ENCODE assay signal across 27 mouse cellular contexts in genomic region chr2:162740523-162740922, GRCm38 (mm10).
DNase-seq lines count a peak whose midpoint lies in the region; ATAC-seq and TF ChIP-seq lines count a peak whose summit lies in the region.
"Had no signal": no experiment of that assay in that cellular context is flagged by ENCODE, and none has a peak within 500 bp of the region (broad histone marks: within the 10 kb centered on the region; RNA-seq: fewer than 3 reads in every experiment).

No protein-coding gene starts in this region.

- ATAC-seq in forebrain, embryonic 11.5 days (replicated peaks; ENCODE audit: low FRiP score), result peak; percentile 93
- ATAC-seq in forebrain, postnatal 0 days, result no peak
- peak; percentile 82; the same call in 1 of the 2 replicates for ATAC-seq in forebrain, embryonic 12.5 days (ENCODE audit: low FRiP score)
- 0 out of 2 replicates have a peak, but pooled peaks have one; percentile 32 for ATAC-seq in forebrain, embryonic 15.5 days (replicated peaks)
- no peak for ATAC-seq in hindbrain, embryonic 16.5 days
- ATAC-seq: activated CD4-positive, CD25-positive, alpha-beta regulatory T cell, adult 4 months; CD4-positive, CD25-positive, alpha-beta regulatory T cell, adult 4 months had no signal

- H3K9ac ChIP-seq in forebrain, embryonic 11.5 days (ENCODE audit: low read length), result no peak overlapping the region
- H3K9ac ChIP-seq in forebrain, postnatal 0 days, result no peak overlapping the region
- no peak overlapping the region for H3K9ac ChIP-seq in forebrain, embryonic 12.5 days
- no peak overlapping the region for H3K9ac ChIP-seq in forebrain, embryonic 15.5 days (replicated peaks)
- H3K9ac ChIP-seq in hindbrain, embryonic 16.5 days (ENCODE audit: low read depth, low read length), result no peak overlapping the region
- H3K9ac ChIP-seq: embryonic facial prominence, embryonic 15.5 days; heart, embryonic 13.5 days; hindbrain, embryonic 14.5 days had no signal

- no peaks in the 10 kb centered on the region for H3K9me3 ChIP-seq in forebrain, embryonic 11.5 days (ENCODE audit: control insufficient read depth, low read length)
- no peaks in the 10 kb centered on the region for H3K9me3 ChIP-seq in forebrain, postnatal 0 days (ENCODE audit: low read length)
- no peaks in the 10 kb centered on the region for H3K9me3 ChIP-seq in forebrain, embryonic 12.5 days
- H3K9me3 ChIP-seq in forebrain, embryonic 15.5 days, result no peaks in the 10 kb centered on the region
- H3K9me3 ChIP-seq in hindbrain, embryonic 16.5 days (ENCODE audit: control insufficient read depth, low read length), result no peaks in the 10 kb centered on the region
- H3K9me3 ChIP-seq: embryonic facial prominence, embryonic 15.5 days; heart, embryonic 10.5 days; heart, embryonic 13.5 days had no signal

- H3K36me3 ChIP-seq in forebrain, embryonic 11.5 days (ENCODE audit: control insufficient read depth, insufficient read depth, low read length), result no peaks in the 10 kb centered on the region
- no peaks in the 10 kb centered on the region for H3K36me3 ChIP-seq in forebrain, postnatal 0 days (ENCODE audit: insufficient read depth)
- no peaks in the 10 kb centered on the region for H3K36me3 ChIP-seq in forebrain, embryonic 12.5 days (replicated peaks)
- H3K36me3 ChIP-seq in forebrain, embryonic 15.5 days, result no peaks in the 10 kb centered on the region
- H3K36me3 ChIP-seq in hindbrain, embryonic 16.5 days (ENCODE audit: control insufficient read depth, insufficient read depth, low read length), result no peaks in the 10 kb centered on the region
- no peaks in the 10 kb centered on the region for H3K36me3 ChIP-seq in kidney, adult 2 months (ENCODE audit: control insufficient read depth, insufficient read depth, low read length)
- H3K36me3 ChIP-seq: embryonic facial prominence, embryonic 15.5 days; heart, embryonic 10.5 days; heart, embryonic 13.5 days had no signal

- no peak for TF ChIP-seq POLR2A in cerebellum, adult 2 months (IDR thresholded peaks at IDR 0.05; ENCODE audit: borderline replicate concordance, insufficient read depth, low read length)
- no peak for TF ChIP-seq POLR2A in kidney, adult 2 months (IDR thresholded peaks at IDR 0.05; ENCODE audit: low read depth, low read length)

- H3K27me3 ChIP-seq in forebrain, embryonic 11.5 days (ENCODE audit: control insufficient read depth, insufficient read depth, low read length), result 0 out of 2 replicates have a peak, but pooled peaks cover 2% of the 10 kb centered on the region
- H3K27me3 ChIP-seq in forebrain, postnatal 0 days (ENCODE audit: insufficient read depth, low read length), result no peaks in the 10 kb centered on the region
- H3K27me3 ChIP-seq in forebrain, embryonic 12.5 days, result peaks cover 20% of the 10 kb centered on the region
- no peaks in the 10 kb centered on the region for H3K27me3 ChIP-seq in forebrain, embryonic 15.5 days
- no peaks in the 10 kb centered on the region for H3K27me3 ChIP-seq in hindbrain, embryonic 16.5 days (replicated peaks; ENCODE audit: control insufficient read depth, insufficient read depth, low read length)
- H3K27me3 ChIP-seq in cerebellum, adult 2 months (ENCODE audit: control insufficient read depth, insufficient read depth, low read length), result no peaks in the 10 kb centered on the region
- no peaks in the 10 kb centered on the region; the same call in 1 of the 2 replicates for H3K27me3 ChIP-seq in kidney, adult 2 months (replicated peaks; ENCODE audit: control insufficient read depth, insufficient read depth, low read length)
- H3K27me3 ChIP-seq: embryonic facial prominence, embryonic 15.5 days; heart, embryonic 13.5 days had no signal

- WGBS in forebrain, embryonic 11.5 days, result 44% methylated on average over 5 of the region's 5 CpGs
- 20% methylated on average over 5 of the region's 5 CpGs for WGBS in forebrain, postnatal 0 days
- 26% methylated on average over 5 of the region's 5 CpGs for WGBS in forebrain, embryonic 12.5 days
- WGBS in forebrain, embryonic 15.5 days, result 16% methylated on average over 5 of the region's 5 CpGs
- 73% methylated on average over 5 of the region's 5 CpGs for WGBS in hindbrain, embryonic 16.5 days
- 86% methylated on average over 5 of the region's 5 CpGs for WGBS in cerebellum, adult 2 months
- WGBS in kidney, adult 2 months, result 74% methylated on average over 5 of the region's 5 CpGs

- peak; percentile 70 for DNase-seq in forebrain, embryonic 11.5 days (ENCODE audit: low spot score)
- no peak for DNase-seq in forebrain, postnatal 0 days
- DNase-seq in cerebellum, adult 2 months, result no peak
- DNase-seq in kidney, adult 2 months, result no peak
- DNase-seq: adrenal gland, adult 8-10 months; adrenal gland, postnatal 36 days; cerebellum, adult 11 months; cerebellum, adult 8-10 months; cerebellum, postnatal 10 days; cerebellum, postnatal 36 days; embryo, embryonic 11 days; gastrocnemius, postnatal 10 days; gastrocnemius, postnatal 36 days; heart, adult 2 months; heart, postnatal 14 days; heart, postnatal 4 days; kidney, adult 11 months; kidney, adult 9 months had no signal

- no peak overlapping the region for H3K27ac ChIP-seq in forebrain, embryonic 11.5 days (ENCODE audit: low read depth, low read length)
- no peak overlapping the region for H3K27ac ChIP-seq in forebrain, postnatal 0 days (ENCODE audit: low read depth, low read length)
- no peak overlapping the region for H3K27ac ChIP-seq in forebrain, embryonic 12.5 days
- H3K27ac ChIP-seq in forebrain, embryonic 15.5 days (replicated peaks), result no peak overlapping the region
- no peak overlapping the region for H3K27ac ChIP-seq in hindbrain, embryonic 16.5 days (ENCODE audit: low read depth, low read length)
- no peak overlapping the region for H3K27ac ChIP-seq in cerebellum, adult 2 months (ENCODE audit: insufficient read depth, low read length)
- no peak overlapping the region for H3K27ac ChIP-seq in kidney, adult 2 months (ENCODE audit: insufficient read depth, low read depth, low read length)
- H3K27ac ChIP-seq: embryonic facial prominence, embryonic 15.5 days; heart, adult 2 months; heart, embryonic 10.5 days; heart, embryonic 13.5 days; hindbrain, embryonic 14.5 days had no signal

- H3K4me3 ChIP-seq in forebrain, embryonic 11.5 days (ENCODE audit: low read depth, low read length), result no peak overlapping the region
- no peak overlapping the region for H3K4me3 ChIP-seq in forebrain, postnatal 0 days (ENCODE audit: low read depth, low read length)
- H3K4me3 ChIP-seq in forebrain, embryonic 12.5 days (replicated peaks), result no peak overlapping the region
- no peak overlapping the region for H3K4me3 ChIP-seq in forebrain, embryonic 15.5 days
- no peak overlapping the region for H3K4me3 ChIP-seq in hindbrain, embryonic 16.5 days (ENCODE audit: low read length)
- no peak overlapping the region for H3K4me3 ChIP-seq in cerebellum, adult 2 months (replicated peaks; ENCODE audit: insufficient read depth, low read depth, low read length)
- no peak overlapping the region for H3K4me3 ChIP-seq in kidney, adult 2 months (ENCODE audit: insufficient read depth, low read depth, low read length)
- H3K4me3 ChIP-seq: embryonic facial prominence, embryonic 15.5 days; heart, adult 2 months; heart, embryonic 10.5 days; heart, embryonic 13.5 days had no signal

- H3K4me1 ChIP-seq in forebrain, embryonic 11.5 days (replicated peaks; ENCODE audit: control insufficient read depth, insufficient read depth, low read length), result peaks cover 3% of the 10 kb centered on the region; the same call in 1 of the 2 replicates
- H3K4me1 ChIP-seq in forebrain, postnatal 0 days (ENCODE audit: insufficient read depth), result no peaks in the 10 kb centered on the region
- peaks cover 9% of the 10 kb centered on the region; the same call in 1 of the 2 replicates for H3K4me1 ChIP-seq in forebrain, embryonic 12.5 days
- H3K4me1 ChIP-seq in forebrain, embryonic 15.5 days, result peaks cover 4% of the 10 kb centered on the region; the same call in 1 of the 2 replicates
- no peaks in the 10 kb centered on the region for H3K4me1 ChIP-seq in hindbrain, embryonic 16.5 days (ENCODE audit: control insufficient read depth, insufficient read depth, low read depth, low read length)
- no peaks in the 10 kb centered on the region for H3K4me1 ChIP-seq in cerebellum, adult 2 months (ENCODE audit: control insufficient read depth, insufficient read depth, low read length)
- H3K4me1 ChIP-seq in kidney, adult 2 months (ENCODE audit: control insufficient read depth, insufficient read depth, low read length), result no peaks in the 10 kb centered on the region
- H3K4me1 ChIP-seq: embryonic facial prominence, embryonic 15.5 days; heart, embryonic 10.5 days; heart, embryonic 13.5 days had no signal

- no peak for TF ChIP-seq CTCF in forebrain, postnatal 0 days (IDR thresholded peaks at IDR 0.05; ENCODE audit: low read depth)
- TF ChIP-seq CTCF in cerebellum, adult 2 months (IDR thresholded peaks at IDR 0.05; ENCODE audit: borderline replicate concordance, insufficient read depth, low read depth, low read length), result no peak
- TF ChIP-seq CTCF in kidney, adult 2 months (conservative IDR thresholded peaks at IDR 0.05; ENCODE audit: insufficient read depth, insufficient read length, low read depth, low read length), result no peak

- H3K4me2 ChIP-seq in forebrain, embryonic 11.5 days (ENCODE audit: low read depth, low read length, severe bottlenecking), result no peak overlapping the region
- no peak overlapping the region for H3K4me2 ChIP-seq in forebrain, postnatal 0 days (ENCODE audit: low read depth)
- H3K4me2 ChIP-seq in forebrain, embryonic 12.5 days, result no peak overlapping the region
- no peak overlapping the region for H3K4me2 ChIP-seq in forebrain, embryonic 15.5 days (replicated peaks)
- no peak overlapping the region for H3K4me2 ChIP-seq in hindbrain, embryonic 16.5 days (ENCODE audit: low read length)
- H3K4me2 ChIP-seq: embryonic facial prominence, embryonic 15.5 days; heart, embryonic 13.5 days; hindbrain, embryonic 14.5 days had no signal

Comparison
In these comparisons a context has a peak if more than half of its experiments do, and no peak if none do; other contexts are left out.
1. ATAC-seq: peak in forebrain, embryonic 11.5 days (single experiment), forebrain, embryonic 12.5 days (single experiment) and forebrain, embryonic 15.5 days (single experiment); none in forebrain, postnatal 0 days (single experiment) and hindbrain, embryonic 16.5 days (single experiment).